Mouse (Mus musculus): Measurements from ENCODE around the gene Gimap5.
A peak's percentile ranks its signal among the peaks of the same experiment; 100 is the strongest.

Gimap5 gene

GRCm38 (mm10) chr6:48739780-48740055, 6.3 kb upstream of the Gimap5 start:
- no peak for DNase-seq (ENCODE audit: low read depth, low spot score)

- DNase-seq (ENCODE audit: low read depth, low spot score) = no peak
Measured at GRCm38 (mm10) chr6:48740501-48741169, 5.4 kb upstream of the Gimap5 start.

- DNase-seq (ENCODE audit: low read depth, low spot score) = no peak
Measured at GRCm38 (mm10) chr6:48741273-48741672, 4.7 kb upstream of the Gimap5 start.

- no peak for DNase-seq (ENCODE audit: low read depth, low spot score)
Measured at GRCm38 (mm10) chr6:48741711-48742206, 4.2 kb upstream of the Gimap5 start.

- DNase-seq (ENCODE audit: low read depth, low spot score) = no peak
Measured at GRCm38 (mm10) chr6:48742422-48743351, 3.3 kb upstream of the Gimap5 start.

GRCm38 (mm10) chr6:48745490-48745889, 507 bp upstream of the Gimap5 start:
- DNase-seq (ENCODE audit: low read depth, low spot score) = no peak

GRCm38 (mm10) chr6:48747091-48747966, 1.3 kb downstream of the Gimap5 start:
- DNase-seq (ENCODE audit: low read depth, low spot score) = no peak

- no peak for DNase-seq (ENCODE audit: low read depth, low spot score)
Measured at GRCm38 (mm10) chr6:48763567-48764270, 17.7 kb downstream of the Gimap5 start.

- DNase-seq (ENCODE audit: low read depth, low spot score) = no peak
Measured at GRCm38 (mm10) chr6:48764496-48764895, 18.5 kb downstream of the Gimap5 start.

GRCm38 (mm10) chr6:48768178-48768869, 22.3 kb downstream of the Gimap5 start:
- no peak for DNase-seq (ENCODE audit: low read depth, low spot score)

GRCm38 (mm10) chr6:48768933-48769332, 22.9 kb downstream of the Gimap5 start:
- DNase-seq (ENCODE audit: low read depth, low spot score) = no peak

- no peak for DNase-seq (ENCODE audit: low read depth, low spot score)
Measured at GRCm38 (mm10) chr6:48770696-48771095, 24.7 kb downstream of the Gimap5 start, which contains the start of gene Gimap3. TSS of gene Gimap3 (minus strand) at chr6:48770851.

GRCm38 (mm10) chr6:48772030-48772429, 26.0 kb downstream of the Gimap5 start:
- peak; percentile 61 for DNase-seq (ENCODE audit: low read depth, low spot score)

GRCm38 (mm10) chr6:48784406-48784805, 38.4 kb downstream of the Gimap5 start:
- no peak for DNase-seq (ENCODE audit: low read depth, low spot score)

- DNase-seq (ENCODE audit: low read depth, low spot score) = peak; percentile 64
Measured at GRCm38 (mm10) chr6:48785189-48785588, 39.2 kb downstream of the Gimap5 start.

GRCm38 (mm10) chr6:48785601-48786000, 39.6 kb downstream of the Gimap5 start:
- no peak for DNase-seq (ENCODE audit: low read depth, low spot score)

GRCm38 (mm10) chr6:48787867-48788266, 41.9 kb downstream of the Gimap5 start:
- no peak for DNase-seq (ENCODE audit: low read depth, low spot score)

GRCm38 (mm10) chr6:48801897-48802296, 55.9 kb downstream of the Gimap5 start:
- no peak for DNase-seq (ENCODE audit: low read depth, low spot score)

- no peak for DNase-seq (ENCODE audit: low read depth, low spot score)
Measured at GRCm38 (mm10) chr6:48803406-48804051, 57.5 kb downstream of the Gimap5 start.

Measured in skeletal muscle tissue, adult 2 months (tissue).